7 mouse cellular contexts compared by ENCODE assay signal in genomic region chr14:62759771-62760320, GRCm38 (mm10). TPM values are rescaled to one million over a fixed set of nuclear protein-coding genes. Genes with fewer than 3 reads are reported as not detected.
DNase-seq lines count a peak whose midpoint lies in the region; ATAC-seq and TF ChIP-seq lines count a peak whose summit lies in the region.

No protein-coding gene starts in this region.

- H3K9ac ChIP-seq in limb, embryonic 11.5 days (ENCODE audit: low read length) = peak overlapping the region; percentile 96
- peak overlapping the region; percentile 94 for H3K9ac ChIP-seq in midbrain, embryonic 13.5 days (replicated peaks)

- H3K4me1 ChIP-seq in embryonic facial prominence, embryonic 10.5 days = peaks cover 18% of the 10 kb centered on the region
- no peaks in the 10 kb centered on the region for H3K4me1 ChIP-seq in limb, embryonic 11.5 days (ENCODE audit: control insufficient read depth, insufficient read depth, low read length)
- H3K4me1 ChIP-seq in midbrain, embryonic 13.5 days (replicated peaks) = peaks cover 19% of the 10 kb centered on the region
- no peaks in the 10 kb centered on the region; the same call in 1 of the 2 replicates for H3K4me1 ChIP-seq in small intestine, adult 2 months (ENCODE audit: control insufficient read depth, insufficient read depth, insufficient read length, low read length)

- H3K9me3 ChIP-seq in embryonic facial prominence, embryonic 10.5 days = no peaks in the 10 kb centered on the region
- H3K9me3 ChIP-seq in limb, embryonic 11.5 days (ENCODE audit: control insufficient read depth, low read length) = no peaks in the 10 kb centered on the region
- no peaks in the 10 kb centered on the region for H3K9me3 ChIP-seq in midbrain, embryonic 13.5 days

- peak overlapping the region; percentile 98 for H3K27ac ChIP-seq in embryonic facial prominence, embryonic 10.5 days (replicated peaks)
- peak overlapping the region; percentile 97 for H3K27ac ChIP-seq in limb, embryonic 11.5 days (replicated peaks; ENCODE audit: low read depth, low read length)
- peak overlapping the region; percentile 99 for H3K27ac ChIP-seq in midbrain, embryonic 13.5 days
- H3K27ac ChIP-seq in small intestine, adult 2 months (ENCODE audit: insufficient read depth, low read depth, low read length) = peak overlapping the region; percentile 88

- WGBS in embryonic facial prominence, embryonic 10.5 days = under 1% methylated on average over 38 of the region's 38 CpGs
- WGBS in limb, embryonic 11.5 days = 0% methylated on average over 31 of the region's 38 CpGs
- WGBS in midbrain, embryonic 13.5 days = 2% methylated on average over 37 of the region's 38 CpGs
- WGBS in small intestine, adult 2 months = under 1% methylated on average over 32 of the region's 38 CpGs

- H3K27me3 ChIP-seq in embryonic facial prominence, embryonic 10.5 days (replicated peaks; ENCODE audit: low read depth, poor library complexity, severe bottlenecking) = no peaks in the 10 kb centered on the region
- H3K27me3 ChIP-seq in limb, embryonic 11.5 days (ENCODE audit: control insufficient read depth, insufficient read depth, low read length) = no peaks in the 10 kb centered on the region
- no peaks in the 10 kb centered on the region for H3K27me3 ChIP-seq in midbrain, embryonic 13.5 days
- no peaks in the 10 kb centered on the region for H3K27me3 ChIP-seq in small intestine, adult 2 months (ENCODE audit: control insufficient read depth, insufficient read depth, low read length)

- DNase-seq in adrenal gland, adult 8-10 months = peak; percentile 64
- peak; percentile 87 for DNase-seq in embryonic facial prominence, embryonic 10.5 days (ENCODE audit: low spot score)
- DNase-seq in heart, adult 11 months = peak; percentile 98
- peak; percentile 83 for DNase-seq in kidney, adult 18-20 months
- DNase-seq in limb, embryonic 11.5 days (ENCODE audit: low spot score) = peak; percentile 86

- TF ChIP-seq CTCF in small intestine, adult 2 months (IDR thresholded peaks at IDR 0.05; ENCODE audit: extremely low read depth, insufficient read length, insufficient replicate concordance, low read depth, low read length) = peak; percentile 11; the same call in 1 of the 2 replicates

- peaks cover 37% of the 10 kb centered on the region for H3K36me3 ChIP-seq in embryonic facial prominence, embryonic 10.5 days (replicated peaks)
- peaks cover 3% of the 10 kb centered on the region; the same call in 1 of the 2 replicates for H3K36me3 ChIP-seq in limb, embryonic 11.5 days (ENCODE audit: control insufficient read depth, insufficient read depth, low read length)
- H3K36me3 ChIP-seq in midbrain, embryonic 13.5 days = no peaks in the 10 kb centered on the region
- H3K36me3 ChIP-seq in small intestine, adult 2 months (ENCODE audit: control insufficient read depth, insufficient read depth, low read length) = peaks cover 4% of the 10 kb centered on the region; the same call in 1 of the 2 replicates

- 0 out of 2 replicates have a peak, but pooled peaks have one; percentile 40 for TF ChIP-seq POLR2A in small intestine, adult 2 months (IDR thresholded peaks at IDR 0.05; ENCODE audit: low read depth, low read length)

- peak overlapping the region; percentile 99 for H3K4me3 ChIP-seq in embryonic facial prominence, embryonic 10.5 days
- peak overlapping the region; percentile 94 for H3K4me3 ChIP-seq in limb, embryonic 11.5 days (ENCODE audit: low read depth, low read length)
- H3K4me3 ChIP-seq in midbrain, embryonic 13.5 days (replicated peaks) = peak overlapping the region; percentile 97
- H3K4me3 ChIP-seq in small intestine, adult 2 months (ENCODE audit: low read depth, low read length) = peak overlapping the region; percentile 77

- ATAC-seq in limb, embryonic 11.5 days (ENCODE audit: insufficient number of reproducible peaks, low FRiP score, low TSS enrichment, low read depth) = peak; percentile 56
- peak; percentile 58 for ATAC-seq in midbrain, embryonic 13.5 days

- peak overlapping the region; percentile 74 for H3K4me2 ChIP-seq in limb, embryonic 11.5 days (ENCODE audit: low read depth, severe bottlenecking)
- peak overlapping the region; percentile 84 for H3K4me2 ChIP-seq in midbrain, embryonic 13.5 days (replicated peaks)

RNA-seq across cellular contexts. Expression of gene Ints6, which starts 1.1 kb away (rescaled TPM):
- 10 to 100 TPM; 53.6 to 71.6 (median 58.9) TPM for total RNA-seq in adrenal gland, adult 8-10 months (2022)
- 19.9 and 20.5 TPM in 2 replicates for polyA plus RNA-seq in embryonic facial prominence, embryonic 10.5 days (2016; fragmentation: Nextera tagmentation; extraction: Ambion mirVana)
- 29.6 and 31.1 TPM in 2 replicates for polyA plus RNA-seq in limb, embryonic 11.5 days (2014; fragmentation: Nextera tagmentation; extraction: Ambion mirVana)
- polyA plus RNA-seq in midbrain, embryonic 13.5 days (2015; fragmentation: Nextera tagmentation; extraction: Ambion mirVana) = 14.8 and 20.5 TPM in 2 replicates
- polyA plus RNA-seq in small intestine, adult 2 months (2012; rRNA removed) = 2.7 and 5.9 TPM in 2 replicates

Comparison
In these comparisons a context has a peak if more than half of its experiments do, and no peak if none do; other contexts are left out.
1. Peak in every context shown above with its lines: DNase-seq, ATAC-seq, H3K4me3 ChIP-seq and H3K27ac ChIP-seq.